Mouse (Mus musculus) heart, adult 2 months (tissue): ENCODE results near the gene R3hdm2. TPM values are rescaled to one million over a fixed set of nuclear protein-coding genes. Genes with fewer than 3 reads are reported as not detected.

ENCODE experiments used
- DNase-seq, 2 experiments: peaks; one replicate each; pipeline ENCODE4 v3.0.0; 2021
- H3K27ac ChIP-seq: fragments of 200-600 bp; 2 replicates; pipeline ENCODE4 v1.8.1; 2022
- H3K27me3 ChIP-seq: fragments of 200-500 bp; 2 replicates; pipeline ENCODE4 v1.6.1; 2012; ENCODE audit warnings: mild to moderate bottlenecking, low read length, inconsistent platforms, mixed read lengths; ENCODE audit not compliant: control insufficient read depth, insufficient read depth
- H3K36me3 ChIP-seq: fragments of 200-500 bp; 2 replicates; pipeline ENCODE4 v1.6.1; 2012; ENCODE audit warnings: low read length, inconsistent platforms; ENCODE audit not compliant: control insufficient read depth, insufficient read depth
- H3K4me1 ChIP-seq: fragments of 200-500 bp; 2 replicates; pipeline ENCODE4 v1.6.1; 2011; ENCODE audit warnings: low read length; ENCODE audit not compliant: control insufficient read depth, insufficient read depth
- H3K4me3 ChIP-seq: fragments of 200-600 bp; 2 replicates; pipeline ENCODE4 v1.8.1; 2022
- H3K79me2 ChIP-seq: fragments of 200-500 bp; replicated peaks from 2 replicates; pipeline ENCODE4 v1.6.1; 2012; ENCODE audit warnings: mild to moderate bottlenecking, inconsistent platforms, low read length, moderate library complexity, mixed read lengths; ENCODE audit not compliant: control insufficient read depth, insufficient read depth
- H3K9ac ChIP-seq: fragments of 200-500 bp; 2 replicates; pipeline ENCODE4 v1.6.1; 2012; ENCODE audit warnings: low read depth, mild to moderate bottlenecking, control low read depth, inconsistent platforms, low read length, mixed read lengths
- CTCF ChIP-seq: fragments of 200-600 bp; IDR thresholded peaks from 2 replicates; pipeline ENCODE4 v1.8.1; 2022; ENCODE audit warnings: antibody characterized with exemption, mild to moderate bottlenecking, moderate library complexity
- EP300 ChIP-seq: fragments of 200-500 bp; IDR thresholded peaks from 2 replicates; pipeline ENCODE4 v1.6.1; 2011; ENCODE audit warnings: low read depth, low read length, control low read depth; ENCODE audit not compliant: insufficient read depth
- POLR2A ChIP-seq: fragments of 200-500 bp; IDR thresholded peaks from 2 replicates; pipeline ENCODE4 v1.6.1; 2011; ENCODE audit warnings: mild to moderate bottlenecking, low read depth, low read length, control low read depth; ENCODE audit not compliant: insufficient read depth
- WGBS: fragments of 180-500 bp; shearing (Covaris S2); methylation state at CpG from one replicate; pipeline ENCODE4 v1.1.7; 2018; 5-methylcytosine and 5-hydroxymethylcytosine counted together
- intact Hi-C: fragments of 180-260 bp; cut with DNase I; formaldehyde crosslinking; loops from one replicate; pipeline ENCODE4 v1.15.1; 2025
- polyA plus RNA-seq: library from polyadenylated mRNA; depleted of rRNA; stranded (reverse); fragments of >200 nt; gene quantifications from 2 replicates; pipeline ENCODE4 v1.2.3, GENCODE M21; 2012
- total RNA-seq, 2 experiments: library from RNA; stranded (reverse); gene quantifications; 2 replicates each; pipeline ENCODE4 v1.2.3; 2021

R3hdm2 gene
- total and polyA plus RNA-seq, 3 experiments = 151 to 171 (median 154) TPM

- Histone ChIP-seq H3K27ac (no peak overlapping the region), H3K79me2 (no peaks in the 10 kb centered on the region), H3K27me3 (peaks cover 11% of the 10 kb centered on the region), H3K9ac (no peak overlapping the region), H3K4me1 (peaks cover 4% of the 10 kb centered on the region), H3K36me3 (no peaks in the 10 kb centered on the region), H3K4me3 (no peak overlapping the region)
- WGBS = 27% methylated on average over 7 of the region's 7 CpGs
- DNase-seq = peak; percentile 75 to 84
- intact Hi-C loops = loop anchor here (1.0 kb wide), 2 partner anchors 25 to 29 kb away; no protein-coding TSS in a partner anchor
- no peak for TF ChIP-seq EP300
- TF ChIP-seq POLR2A = no peak
- TF ChIP-seq CTCF = peak; percentile 98
These were observed 157.9 kb downstream of the R3hdm2 start for GRCm38 (mm10) chr10:127537854-127538583.

GRCm38 (mm10) chr10:127541510-127541909, 161.4 kb downstream of the R3hdm2 start:
- H3K27me3 ChIP-seq = no peaks in the 10 kb centered on the region
- WGBS = 94% methylated on average over 8 of the region's 8 CpGs
- no peak overlapping the region for H3K9ac ChIP-seq
- no peaks in the 10 kb centered on the region for H3K79me2 ChIP-seq
- no peak overlapping the region for H3K27ac ChIP-seq
- no peaks in the 10 kb centered on the region for H3K4me1 ChIP-seq
- no peaks in the 10 kb centered on the region for H3K36me3 ChIP-seq
- intact Hi-C loops = no loop called here
- TF ChIP-seq EP300 (no peak), CTCF (no peak), POLR2A (no peak)
- no peak for DNase-seq
- H3K4me3 ChIP-seq = no peak overlapping the region

GRCm38 (mm10) chr10:127542084-127542483, 162.0 kb downstream of the R3hdm2 start:
- H3K27ac ChIP-seq = no peak overlapping the region
- intact Hi-C loops = no loop called here
- no peaks in the 10 kb centered on the region for H3K27me3 ChIP-seq
- no peak overlapping the region for H3K4me3 ChIP-seq
- no peaks in the 10 kb centered on the region for H3K79me2 ChIP-seq
- H3K4me1 ChIP-seq = no peaks in the 10 kb centered on the region
- H3K9ac ChIP-seq = no peak overlapping the region
- H3K36me3 ChIP-seq = no peaks in the 10 kb centered on the region
- peak in 1 of 2 experiments; percentile 42 for DNase-seq
- WGBS = 54% methylated on average over 13 of the region's 13 CpGs
- TF ChIP-seq POLR2A (no peak), CTCF (no peak), EP300 (no peak)

- Histone ChIP-seq H3K79me2 (no peaks in the 10 kb centered on the region), H3K4me1 (no peaks in the 10 kb centered on the region), H3K27ac (no peak overlapping the region), H3K36me3 (no peaks in the 10 kb centered on the region), H3K9ac (no peak overlapping the region), H3K27me3 (no peaks in the 10 kb centered on the region), H3K4me3 (no peak overlapping the region)
- no peak for TF ChIP-seq POLR2A
- no peak for TF ChIP-seq CTCF
- TF ChIP-seq EP300 = no peak
- no peak for DNase-seq
- 66% methylated on average over 6 of the region's 6 CpGs for WGBS
- intact Hi-C loops = no loop called here
These were observed 162.6 kb downstream of the R3hdm2 start for GRCm38 (mm10) chr10:127542720-127543119.

GRCm38 (mm10) chr10:127543916-127544315, 163.8 kb downstream of the R3hdm2 start:
- H3K4me3 ChIP-seq = no peak overlapping the region
- H3K36me3 ChIP-seq = no peaks in the 10 kb centered on the region
- H3K27ac ChIP-seq = no peak overlapping the region
- H3K79me2 ChIP-seq = no peaks in the 10 kb centered on the region
- H3K9ac ChIP-seq = no peak overlapping the region
- TF ChIP-seq EP300 (no peak), POLR2A (no peak), CTCF (no peak)
- no peaks in the 10 kb centered on the region for H3K4me1 ChIP-seq
- intact Hi-C loops = no loop called here
- WGBS = 76% methylated on average over 3 of the region's 3 CpGs
- H3K27me3 ChIP-seq = no peaks in the 10 kb centered on the region
- no peak for DNase-seq

DNA sequence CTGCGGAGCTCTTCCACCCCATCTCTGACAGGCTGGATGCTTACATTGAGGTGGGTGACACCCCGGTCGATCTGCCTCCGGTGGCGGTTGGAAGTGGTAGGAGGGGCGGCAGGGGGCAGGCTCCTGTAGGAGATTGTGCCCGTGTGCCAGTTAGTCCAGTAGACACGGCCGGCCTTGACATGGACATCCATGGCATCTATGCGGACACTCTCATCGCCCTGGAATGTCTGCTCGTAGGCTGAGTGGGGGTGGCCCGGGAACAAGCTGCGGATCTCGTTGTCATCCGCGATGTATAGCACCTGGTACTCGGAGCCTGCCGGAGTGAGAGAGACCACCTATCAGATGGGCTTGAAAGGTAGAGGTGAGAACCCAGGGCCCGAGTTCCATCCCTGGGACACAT, 164.2 kb downstream of the R3hdm2 start:
- no peak overlapping the region for H3K9ac ChIP-seq
- no peaks in the 10 kb centered on the region for H3K79me2 ChIP-seq
- H3K27ac ChIP-seq = no peak overlapping the region
- H3K4me3 ChIP-seq = no peak overlapping the region
- TF ChIP-seq CTCF (no peak), POLR2A (no peak), EP300 (no peak)
- intact Hi-C loops = no loop called here
- H3K4me1 ChIP-seq = no peaks in the 10 kb centered on the region
- no peak for DNase-seq
- H3K27me3 ChIP-seq = no peaks in the 10 kb centered on the region
- 87% methylated on average over 20 of the region's 20 CpGs for WGBS
- no peaks in the 10 kb centered on the region for H3K36me3 ChIP-seq

- no peak overlapping the region for H3K27ac ChIP-seq
- TF ChIP-seq POLR2A (no peak), CTCF (peak; percentile 58)
- 86% methylated on average over 7 of the region's 7 CpGs for WGBS
- intact Hi-C loops = no loop called here
- no peaks in the 10 kb centered on the region for H3K27me3 ChIP-seq
- H3K4me3 ChIP-seq = no peak overlapping the region
- H3K79me2 ChIP-seq = no peaks in the 10 kb centered on the region
- H3K4me1 ChIP-seq = no peaks in the 10 kb centered on the region
- no peak overlapping the region for H3K9ac ChIP-seq
- no peak for DNase-seq
- H3K36me3 ChIP-seq = no peaks in the 10 kb centered on the region
These were observed 166.4 kb downstream of the R3hdm2 start for GRCm38 (mm10) chr10:127546505-127546904.
